ENCODE assay signal across 10 mouse cellular contexts in the genomic region with DNA sequence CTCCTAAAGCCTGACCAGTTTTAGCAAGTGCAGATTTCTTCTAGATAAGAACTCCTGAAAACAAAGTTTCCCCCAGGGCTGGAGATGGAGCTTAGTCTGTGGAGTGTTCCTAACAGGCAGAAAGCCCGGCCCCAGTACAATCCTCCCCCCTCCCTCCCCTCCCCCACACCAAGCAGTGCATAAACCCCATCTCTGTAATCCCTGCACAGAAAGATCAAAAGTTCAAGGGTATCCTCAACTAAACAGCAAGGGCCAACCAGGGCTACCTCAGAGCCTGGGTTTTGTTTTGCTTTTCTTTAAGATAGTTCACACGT. TPM values are rescaled to one million over a fixed set of nuclear protein-coding genes. Genes with fewer than 3 reads are reported as not detected.
DNase-seq lines count a peak whose midpoint lies in the region; ATAC-seq lines count a peak whose summit lies in the region.
"Had no signal": no experiment of that assay in that cellular context is flagged by ENCODE, and none has a peak within 500 bp of the region (broad histone marks: within the 10 kb centered on the region; RNA-seq: fewer than 3 reads in every experiment).

No protein-coding gene starts in this region.

- WGBS in heart, embryonic 13.5 days: 21% methylated on average over 2 of the region's 2 CpGs
- WGBS in hindbrain, embryonic 14.5 days: 7% methylated on average over 2 of the region's 2 CpGs
- WGBS in midbrain, embryonic 10.5 days: 6% methylated on average over 2 of the region's 2 CpGs

- peak overlapping the region; percentile 69 for H3K27ac ChIP-seq in heart, embryonic 13.5 days (replicated peaks)
- peak overlapping the region; percentile 75 for H3K27ac ChIP-seq in hindbrain, embryonic 14.5 days
- peak overlapping the region; percentile 98 for H3K27ac ChIP-seq in midbrain, embryonic 10.5 days (replicated peaks)

- no peaks in the 10 kb centered on the region for H3K36me3 ChIP-seq in heart, embryonic 13.5 days
- no peaks in the 10 kb centered on the region for H3K36me3 ChIP-seq in hindbrain, embryonic 14.5 days (replicated peaks; ENCODE audit: control insufficient read depth, insufficient read depth)
- no peaks in the 10 kb centered on the region for H3K36me3 ChIP-seq in midbrain, embryonic 10.5 days

- H3K27me3 ChIP-seq in heart, embryonic 13.5 days (replicated peaks): peaks cover 10% of the 10 kb centered on the region
- no peaks in the 10 kb centered on the region for H3K27me3 ChIP-seq in hindbrain, embryonic 14.5 days (ENCODE audit: control insufficient read depth, insufficient read depth, low read length)
- H3K27me3 ChIP-seq in midbrain, embryonic 10.5 days (ENCODE audit: low read depth, poor library complexity, severe bottlenecking): peaks cover 7% of the 10 kb centered on the region; the same call in 1 of the 2 replicates

- H3K4me3 ChIP-seq in heart, embryonic 13.5 days: peak overlapping the region; percentile 59
- H3K4me3 ChIP-seq in hindbrain, embryonic 14.5 days (replicated peaks; ENCODE audit: low read length): peak overlapping the region; percentile 45
- peak overlapping the region; percentile 57 for H3K4me3 ChIP-seq in midbrain, embryonic 10.5 days

- DNase-seq in heart, adult 18-20 months: no peak
- peak; percentile 24 for DNase-seq in ZHBTc4 (ENCODE audit: low read depth, low spot score)
- DNase-seq in hindbrain, embryonic 14.5 days (ENCODE audit: low spot score): no peak
- DNase-seq in midbrain, embryonic 10.5 days (ENCODE audit: low spot score): no peak
- DNase-seq in thymus, postnatal 0 days (ENCODE audit: low spot score): no peak
- DNase-seq in layer of hippocampus, adult 11-12 months (ENCODE audit: low spot score): no peak
- no peak for DNase-seq in adrenal gland, postnatal 36 days

- H3K4me1 ChIP-seq in heart, embryonic 13.5 days: peaks cover 40% of the 10 kb centered on the region
- peaks cover 29% of the 10 kb centered on the region for H3K4me1 ChIP-seq in hindbrain, embryonic 14.5 days (replicated peaks; ENCODE audit: control insufficient read depth, insufficient read depth, low read length)
- peaks cover 96% of the 10 kb centered on the region for H3K4me1 ChIP-seq in midbrain, embryonic 10.5 days

- no peak for ATAC-seq in heart, embryonic 13.5 days (ENCODE audit: extremely low read depth, insufficient number of reproducible peaks, low FRiP score, low TSS enrichment)
- no peak; the same call in 1 of the 2 replicates for ATAC-seq in hindbrain, embryonic 14.5 days (ENCODE audit: low FRiP score)

- H3K9me3 ChIP-seq in heart, embryonic 13.5 days: no peaks in the 10 kb centered on the region
- H3K9me3 ChIP-seq in hindbrain, embryonic 14.5 days (ENCODE audit: control insufficient read depth, low read length): no peaks in the 10 kb centered on the region
- no peaks in the 10 kb centered on the region for H3K9me3 ChIP-seq in midbrain, embryonic 10.5 days (replicated peaks)

- peak overlapping the region; percentile 81 for H3K4me2 ChIP-seq in heart, embryonic 13.5 days
- peak overlapping the region; percentile 93 for H3K4me2 ChIP-seq in hindbrain, embryonic 14.5 days (replicated peaks)

- peak overlapping the region; percentile 82 for H3K9ac ChIP-seq in heart, embryonic 13.5 days
- 0 out of 2 replicates have a peak overlapping the region, but pooled peaks have one; percentile 69 for H3K9ac ChIP-seq in hindbrain, embryonic 14.5 days

RNA-seq across cellular contexts. Expression of a gene that starts 11.9 kb away (rescaled TPM):
- 7.7 and 8.2 TPM in 2 replicates for polyA plus RNA-seq in heart, embryonic 13.5 days (2015; fragmentation: Nextera tagmentation; extraction: Ambion mirVana)
- 1 to 10 TPM; 6.9 to 8.3 TPM for total RNA-seq in heart, adult 18-20 months (2021)
- 15.6 and 19.9 TPM in 2 replicates for polyA plus RNA-seq in hindbrain, embryonic 14.5 days (2014; fragmentation: Nextera tagmentation; extraction: Ambion mirVana)
- polyA plus RNA-seq in midbrain, embryonic 10.5 days (2016; fragmentation: Nextera tagmentation; extraction: Ambion mirVana): 65.8 and 74.1 TPM in 2 replicates
- polyA plus RNA-seq in thymus, postnatal 0 days (2015; fragmentation: Nextera tagmentation; extraction: Ambion mirVana): 9.5 TPM in 2 replicates
- total RNA-seq in adrenal gland, postnatal 36 days (2021): 1 to 10 TPM; 2.1 to 2.3 TPM

RNA-seq across cellular contexts. Expression of a gene that starts 28.1 kb away (rescaled TPM):
- polyA plus RNA-seq in heart, embryonic 13.5 days (2015; fragmentation: Nextera tagmentation; extraction: Ambion mirVana): 6.4 and 6.9 TPM in 2 replicates
- 1 to 10 TPM; 4.0 to 4.6 TPM for total RNA-seq in heart, adult 18-20 months (2021)
- polyA plus RNA-seq in hindbrain, embryonic 14.5 days (2014; fragmentation: Nextera tagmentation; extraction: Ambion mirVana): 2.0 and 2.2 TPM in 2 replicates
- 1.3 and 1.9 TPM in 2 replicates for polyA plus RNA-seq in midbrain, embryonic 10.5 days (2016; fragmentation: Nextera tagmentation; extraction: Ambion mirVana)
- 23.5 and 25.6 TPM in 2 replicates for polyA plus RNA-seq in thymus, postnatal 0 days (2015; fragmentation: Nextera tagmentation; extraction: Ambion mirVana)
- total RNA-seq in adrenal gland, postnatal 36 days (2021): 10 to 100 TPM; 14.0 to 24.8 TPM

RNA-seq across cellular contexts. Expression of a gene that starts 42.7 kb away (rescaled TPM):
- polyA plus RNA-seq in heart, embryonic 13.5 days (2015; fragmentation: Nextera tagmentation; extraction: Ambion mirVana): 68.8 and 72.8 TPM in 2 replicates
- 10 to 100 TPM; 40.8 to 45.8 TPM for total RNA-seq in heart, adult 18-20 months (2021)
- polyA plus RNA-seq in hindbrain, embryonic 14.5 days (2014; fragmentation: Nextera tagmentation; extraction: Ambion mirVana): 88.0 and 91.6 TPM in 2 replicates
- polyA plus RNA-seq in midbrain, embryonic 10.5 days (2016; fragmentation: Nextera tagmentation; extraction: Ambion mirVana): 131 and 140 TPM in 2 replicates
- polyA plus RNA-seq in thymus, postnatal 0 days (2015; fragmentation: Nextera tagmentation; extraction: Ambion mirVana): 73.3 and 78.1 TPM in 2 replicates
- total RNA-seq in adrenal gland, postnatal 36 days (2021): 10 to 100 TPM; 54.8 to 57.2 TPM

RNA-seq across cellular contexts. Expression of a gene that starts 45.8 kb away (rescaled TPM):
- not detected in 2 replicates for polyA plus RNA-seq in heart, embryonic 13.5 days (2015; fragmentation: Nextera tagmentation; extraction: Ambion mirVana)
- total RNA-seq in heart, adult 18-20 months (2021): not detected
- polyA plus RNA-seq in hindbrain, embryonic 14.5 days (2014; fragmentation: Nextera tagmentation; extraction: Ambion mirVana): not detected in 2 replicates
- polyA plus RNA-seq in midbrain, embryonic 10.5 days (2016; fragmentation: Nextera tagmentation; extraction: Ambion mirVana): not detected in 2 replicates
- 0.14 TPM in 1 of 2 replicates, not detected in the other for polyA plus RNA-seq in thymus, postnatal 0 days (2015; fragmentation: Nextera tagmentation; extraction: Ambion mirVana)
- total RNA-seq in adrenal gland, postnatal 36 days (2021): not detected
- total RNA-seq: adrenal gland, postnatal 4 days; layer of hippocampus, postnatal 10 days had no signal

RNA-seq across cellular contexts. Expression of a gene that starts 49.9 kb away (rescaled TPM):
- polyA plus RNA-seq in heart, embryonic 13.5 days (2015; fragmentation: Nextera tagmentation; extraction: Ambion mirVana): not detected in 2 replicates
- not detected for total RNA-seq in heart, adult 18-20 months (2021)
- polyA plus RNA-seq in hindbrain, embryonic 14.5 days (2014; fragmentation: Nextera tagmentation; extraction: Ambion mirVana): not detected in 2 replicates
- polyA plus RNA-seq in midbrain, embryonic 10.5 days (2016; fragmentation: Nextera tagmentation; extraction: Ambion mirVana): 0.62 TPM in 1 of 2 replicates, not detected in the other
- 0.34 TPM in 1 of 2 replicates, not detected in the other for polyA plus RNA-seq in thymus, postnatal 0 days (2015; fragmentation: Nextera tagmentation; extraction: Ambion mirVana)
- total RNA-seq in adrenal gland, postnatal 36 days (2021): not detected
- total RNA-seq: layer of hippocampus, postnatal 10 days had no signal
